Mouse (Mus musculus) CH12.LX (cell line): ENCODE results near the gene Ccdc61. TPM values are rescaled to one million over a fixed set of nuclear protein-coding genes. Genes with fewer than 3 reads are reported as not detected.

Experiments used
- DNase-seq: peaks from one replicate; pipeline ENCODE4 v3.0.0-alpha.2; 2013; ENCODE audit errors: extremely low read depth
- H3K27ac ChIP-seq: 2 replicates; pipeline ENCODE4 v1.5.1; 2012; ENCODE audit warnings: low read depth, mild to moderate bottlenecking, control low read depth, moderate library complexity; ENCODE audit not compliant: insufficient read depth
- H3K27me3 ChIP-seq: replicated peaks from 2 replicates; pipeline ENCODE3; 2012; ENCODE audit warnings: inconsistent platforms
- H3K36me3 ChIP-seq, 2 experiments: replicated peaks in 1 of 2; 2 replicates each; pipeline versions ENCODE3 to v1.6.1; 2012; ENCODE audit warnings: inconsistent platforms in 1 of 2, low read length in 1 of 2, mild to moderate bottlenecking in 1 of 2, mixed read lengths in 1 of 2, moderate library complexity in 1 of 2; ENCODE audit not compliant: control insufficient read depth in 1 of 2, insufficient read depth in 1 of 2
- H3K4me1 ChIP-seq, 2 experiments: 2 replicates each; pipeline ENCODE4 v1.6.1; 2012; ENCODE audit warnings: inconsistent platforms in 1 of 2, moderate library complexity in 1 of 2; ENCODE audit not compliant: insufficient read depth in 2 of 2, control insufficient read depth in 1 of 2
- H3K4me2 ChIP-seq: 2 replicates; pipeline ENCODE4 v1.6.1; 2012; ENCODE audit warnings: low read depth, mild to moderate bottlenecking, control low read depth; ENCODE audit not compliant: poor library complexity, insufficient read depth, severe bottlenecking
- H3K4me3 ChIP-seq, 3 experiments: fragments of 150-350 bp in 1 of 3; sonication (generic) in 1 of 3; replicated peaks in 1 of 3; 2 replicates each; pipeline versions ENCODE3 to v1.5.1; 2011 to 2012; ENCODE audit warnings: low read depth in 2 of 3, low read length in 2 of 3, mild to moderate bottlenecking in 2 of 3, moderate library complexity in 2 of 3, control low read depth in 1 of 3, improper control_type of control experiment in 1 of 3, inconsistent platforms in 1 of 3, mixed read lengths in 1 of 3; ENCODE audit not compliant: poor library complexity in 1 of 3
- H3K79me2 ChIP-seq: replicated peaks from 2 replicates; pipeline ENCODE4 v1.6.1; 2012; ENCODE audit warnings: mild to moderate bottlenecking, moderate library complexity; ENCODE audit not compliant: control insufficient read depth, poor library complexity, insufficient read depth, severe bottlenecking; ENCODE audit errors: extremely low read depth
- H3K9ac ChIP-seq: 2 replicates; pipeline ENCODE4 v1.6.1; 2012; ENCODE audit warnings: low read depth, mild to moderate bottlenecking, control low read depth, moderate library complexity; ENCODE audit not compliant: insufficient read depth
- H3K9me3 ChIP-seq: replicated peaks from 2 replicates; pipeline ENCODE3; 2012; ENCODE audit warnings: low read length, inconsistent platforms, mixed read lengths
- BHLHE40 ChIP-seq: IDR thresholded peaks from 2 replicates; pipeline ENCODE4 v1.6.1; 2011; ENCODE audit warnings: mild to moderate bottlenecking, low read depth, low read length, improper control_type of control experiment
- CHD1 ChIP-seq: IDR thresholded peaks from 2 replicates; pipeline ENCODE4 v1.6.1; 2012; ENCODE audit warnings: low read depth, low read length, improper control_type of control experiment, inconsistent platforms
- CHD2 ChIP-seq: IDR thresholded peaks from 2 replicates; pipeline ENCODE4 v1.6.1; 2011; ENCODE audit warnings: low read length, improper control_type of control experiment
- CTCF ChIP-seq, 2 experiments: IDR thresholded peaks in 1 of 2; conservative IDR thresholded peaks in 1 of 2; 2 replicates each; pipeline ENCODE4 v1.5.1; 2011 to 2012; ENCODE audit warnings: low read depth in 2 of 2, low read length in 2 of 2, improper control_type of control experiment in 1 of 2, inconsistent platforms in 1 of 2, mild to moderate bottlenecking in 1 of 2, moderate library complexity in 1 of 2
- E2F4 ChIP-seq: IDR thresholded peaks from 2 replicates; pipeline ENCODE4 v1.6.1; 2011; ENCODE audit warnings: low read depth, low read length, improper control_type of control experiment; ENCODE audit not compliant: insufficient replicate concordance
- ELF1 ChIP-seq: IDR thresholded peaks from 2 replicates; pipeline ENCODE4 v1.6.1; 2014; ENCODE audit warnings: low read depth, mild to moderate bottlenecking, inconsistent platforms, low read length, improper control_type of control experiment
- GABPA ChIP-seq: IDR thresholded peaks from 2 replicates; pipeline ENCODE4 v1.6.1; 2012; ENCODE audit warnings: low read depth, low read length, improper control_type of control experiment, inconsistent platforms; ENCODE audit not compliant: insufficient replicate concordance
- HCFC1 ChIP-seq: IDR thresholded peaks from 2 replicates; pipeline ENCODE4 v1.6.1; 2012; ENCODE audit warnings: low read depth, mild to moderate bottlenecking, inconsistent platforms, low read length, improper control_type of control experiment
- IRF4 ChIP-seq: IDR thresholded peaks from 2 replicates; pipeline ENCODE4 v1.6.1; 2014; ENCODE audit warnings: low read depth, mild to moderate bottlenecking, inconsistent platforms, low read length, improper control_type of control experiment
- KAT2A ChIP-seq: IDR thresholded peaks from 2 replicates; pipeline ENCODE4 v1.6.1; 2012; ENCODE audit warnings: low read length, improper control_type of control experiment, inconsistent platforms; ENCODE audit not compliant: insufficient replicate concordance
- MAZ ChIP-seq: IDR thresholded peaks from 2 replicates; pipeline ENCODE4 v1.6.1; 2012; ENCODE audit warnings: low read depth, mild to moderate bottlenecking, inconsistent platforms, low read length, improper control_type of control experiment, moderate library complexity
- MEF2A ChIP-seq: IDR thresholded peaks from 2 replicates; pipeline ENCODE4 v1.6.1; 2014; ENCODE audit warnings: low read depth, mild to moderate bottlenecking, inconsistent platforms, low read length, improper control_type of control experiment, borderline replicate concordance
- MXI1 ChIP-seq: IDR thresholded peaks from 2 replicates; pipeline ENCODE4 v1.6.1; 2011; ENCODE audit warnings: mild to moderate bottlenecking, low read depth, low read length, improper control_type of control experiment
- MYC ChIP-seq: IDR thresholded peaks from 2 replicates; pipeline ENCODE4 v1.6.1; 2011; ENCODE audit warnings: low read depth, mild to moderate bottlenecking, improper control_type of control experiment, low read length
- PAX5 ChIP-seq: IDR thresholded peaks from 2 replicates; pipeline ENCODE4 v1.6.1; 2012; ENCODE audit warnings: low read length, inconsistent platforms, mixed read lengths
- POLR2AphosphoS2 ChIP-seq: IDR thresholded peaks from 2 replicates; pipeline ENCODE4 v1.6.1; 2011; ENCODE audit warnings: low read depth, low read length, improper control_type of control experiment
- RAD21 ChIP-seq: IDR thresholded peaks from 2 replicates; pipeline ENCODE4 v1.6.1; 2011; ENCODE audit warnings: low read depth, mild to moderate bottlenecking, low read length, improper control_type of control experiment, moderate library complexity
- RCOR1 ChIP-seq: conservative IDR thresholded peaks from 2 replicates; pipeline ENCODE4 v1.6.1; 2012; ENCODE audit warnings: low read depth, mild to moderate bottlenecking, inconsistent platforms, low read length, improper control_type of control experiment
- SMC3 ChIP-seq: IDR thresholded peaks from 2 replicates; pipeline ENCODE4 v1.6.1; 2011; ENCODE audit warnings: low read depth, low read length, improper control_type of control experiment
- USF1 ChIP-seq: IDR thresholded peaks from 2 replicates; pipeline ENCODE4 v1.6.1; 2014; ENCODE audit warnings: low read depth, mild to moderate bottlenecking, inconsistent platforms, low read length, improper control_type of control experiment
- USF2 ChIP-seq: conservative IDR thresholded peaks from 2 replicates; pipeline ENCODE4 v1.6.1; 2011; ENCODE audit warnings: low read depth, low read length, improper control_type of control experiment
- ZC3H11A ChIP-seq: IDR thresholded peaks from 2 replicates; pipeline ENCODE4 v1.6.1; 2012; ENCODE audit warnings: low read depth, mild to moderate bottlenecking, inconsistent platforms, low read length, improper control_type of control experiment
- ZKSCAN1 ChIP-seq: IDR thresholded peaks from 2 replicates; pipeline ENCODE4 v1.6.1; 2012; ENCODE audit warnings: low read depth, inconsistent platforms, low read length, improper control_type of control experiment, borderline replicate concordance
- dilution Hi-C: fragments of 300-500 bp; cut with MboI; formaldehyde crosslinking; loops from 2 replicates; pipeline ENCODE4 v1.14.3; 2020; ENCODE audit warnings: low sequenced_read_pairs; ENCODE audit not compliant: extremely low pct_unique_long_range_greater_than_20kb, extremely low pct_ligation_motif_present
- in situ Hi-C: fragments of 300-500 bp; cut with MboI; formaldehyde crosslinking; loops from 3 replicates; pipeline ENCODE4 v1.14.3; 2019; ENCODE audit warnings: low sequenced_read_pairs, low pct_ligation_motif_present, low pct_unique_long_range_greater_than_20kb, mixed read lengths
- polyA plus RNA-seq: library from polyadenylated mRNA; unstranded; fragments of >175 nt; gene quantifications from 2 replicates; pipeline ENCODE4 v1.2.1, GENCODE M21; 2012; ENCODE audit warnings: low read depth; ENCODE audit not compliant: insufficient read length
- total RNA-seq, 2 experiments: library from RNA; depleted of rRNA; stranded (reverse); fragments of 300-350 nt in 1 of 2; fragments of >200 nt in 1 of 2; gene quantifications; 2 replicates each; pipeline ENCODE4 v1.2.3; 2012 to 2014

Gene Ccdc61
- total and polyA plus RNA-seq, 3 experiments, result 11.9 to 17.4 (median 13.2) TPM

GRCm38 (mm10) chr7:18875372-18875771 lies 34.8 kb downstream of the Ccdc61 start:
- TF ChIP-seq ZC3H11A, result no peak
- no peak for TF ChIP-seq USF2
- TF ChIP-seq CTCF (conservative IDR thresholded peaks at IDR 0.05 in 1 of 2, IDR thresholded peaks at IDR 0.05 in 1 of 2; ENCODE audit: low read depth in 2 of 2, low read length in 2 of 2), result no peak
- TF ChIP-seq CHD1, result no peak
- TF ChIP-seq CHD2, result no peak
- no peak for TF ChIP-seq USF1
- TF ChIP-seq SMC3, result no peak
- no peak for TF ChIP-seq RCOR1
- TF ChIP-seq MYC, result no peak
- no peak for TF ChIP-seq POLR2AphosphoS2
- TF ChIP-seq GABPA, result no peak
- TF ChIP-seq KAT2A, result no peak
- no peak for TF ChIP-seq HCFC1
- TF ChIP-seq E2F4, result no peak
- TF ChIP-seq MXI1, result no peak
- no peak for TF ChIP-seq ZKSCAN1
- no peak for TF ChIP-seq BHLHE40
- TF ChIP-seq RAD21, result no peak
- Histone ChIP-seq H3K27ac (no peak overlapping the region), H3K27me3 (peaks cover 73% of the 10 kb centered on the region), H3K9me3 (no peaks in the 10 kb centered on the region), H3K4me2 (no peak overlapping the region), H3K4me3 (no peak overlapping the region), H3K79me2 (no peaks in the 10 kb centered on the region), H3K9ac (no peak overlapping the region), H3K4me1 (peaks cover 0 to 6% of the 10 kb centered on the region in 2 experiments; a peak in 2 of 4 replicates), H3K36me3 (no peaks in the 10 kb centered on the region)
- dilution Hi-C loops, result no loop called here
- no peak for DNase-seq
- in situ Hi-C loops, result loop anchor here (10.0 kb wide), 1 partner anchor 131 kb away; no protein-coding TSS in a partner anchor

- Histone ChIP-seq H3K27me3 (peaks cover 52% of the 10 kb centered on the region), H3K79me2 (no peaks in the 10 kb centered on the region), H3K4me3 (peak overlapping the region in 2 of 3 experiments; percentile 17 to 32), H3K4me1 (peaks cover 0 to 6% of the 10 kb centered on the region in 2 experiments; a peak in 2 of 4 replicates), H3K9ac (no peak overlapping the region), H3K9me3 (peaks cover 4% of the 10 kb centered on the region), H3K4me2 (peak overlapping the region; percentile 67), H3K27ac (no peak overlapping the region), H3K36me3 (no peaks in the 10 kb centered on the region)
- 0 out of 2 replicates have a peak, but pooled peaks have one; percentile 41 for TF ChIP-seq MYC
- peak; percentile 43; the same call in 1 of the 2 replicates for TF ChIP-seq ZC3H11A
- TF ChIP-seq IRF4, result peak; percentile 43
- peak; percentile 97 for TF ChIP-seq RAD21
- no peak for TF ChIP-seq MEF2A
- TF ChIP-seq PAX5, result no peak
- TF ChIP-seq CTCF (conservative IDR thresholded peaks at IDR 0.05 in 1 of 2, IDR thresholded peaks at IDR 0.05 in 1 of 2; ENCODE audit: low read depth in 2 of 2, low read length in 2 of 2), result peak; percentile 86 to 97
- 0 out of 2 replicates have a peak, but pooled peaks have one; percentile 60 for TF ChIP-seq MAZ
- peak; percentile 86 for TF ChIP-seq SMC3
- TF ChIP-seq ELF1, result peak; percentile 40; the same call in 1 of the 2 replicates
- DNase-seq, result peak; percentile 82
- in situ Hi-C loops (loop anchor here (10.0 kb wide), 1 partner anchor 128 kb away; no protein-coding TSS in a partner anchor), dilution Hi-C loops (no loop called here)
Observed at GRCm38 (mm10) chr7:18873253-18873652, 37.0 kb downstream of the Ccdc61 start.
